Mouse (Mus musculus) urinary bladder, postnatal 25 days (tissue): ENCODE measurements around the gene Tmod1.
A peak's percentile ranks its signal among the peaks of the same experiment; 100 is the strongest.

Experiments used
- DNase-seq: peaks from one replicate; pipeline ENCODE4 v3.0.0; 2022; ENCODE audit warnings: low spot score

Gene Tmod1

DNA sequence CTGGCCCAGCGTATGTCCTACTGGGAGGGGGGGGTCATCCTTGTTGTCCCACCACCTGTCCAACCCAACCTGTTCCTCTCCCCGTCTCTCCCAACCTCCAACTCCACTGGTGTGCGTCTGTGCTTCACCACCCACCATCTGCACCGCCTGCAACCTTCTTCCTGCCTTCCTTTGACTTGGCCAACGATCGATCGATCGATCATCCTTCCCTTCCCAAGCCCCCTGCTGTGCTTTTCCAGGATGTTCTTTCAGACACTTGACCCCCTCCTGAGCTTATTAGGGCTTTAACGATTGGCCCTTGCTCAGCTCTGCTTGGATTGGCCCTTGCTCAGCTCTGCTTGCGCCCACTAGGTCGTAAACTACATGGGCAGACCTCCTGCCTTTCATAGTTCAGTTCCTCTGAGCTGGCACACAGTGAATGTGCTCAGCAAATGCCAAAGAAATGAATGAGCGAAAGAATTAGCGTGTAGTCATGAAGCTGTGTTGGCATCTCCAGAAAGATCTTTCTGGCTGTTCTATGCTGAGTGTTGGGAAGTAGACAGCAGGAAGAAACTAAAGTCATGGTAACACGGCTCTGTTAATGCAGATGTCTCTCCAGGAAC lies 50.9 kb downstream of the Tmod1 start:
- DNase-seq = no peak

- DNase-seq = peak; percentile 17
Measured at GRCm38 (mm10) chr4:46092429-46093076, 53.8 kb downstream of the Tmod1 start.

GRCm38 (mm10) chr4:46094916-46095825 lies 56.4 kb downstream of the Tmod1 start:
- DNase-seq = no peak

- no peak for DNase-seq
Measured at GRCm38 (mm10) chr4:46095826-46096159, 57.1 kb downstream of the Tmod1 start.

DNA sequence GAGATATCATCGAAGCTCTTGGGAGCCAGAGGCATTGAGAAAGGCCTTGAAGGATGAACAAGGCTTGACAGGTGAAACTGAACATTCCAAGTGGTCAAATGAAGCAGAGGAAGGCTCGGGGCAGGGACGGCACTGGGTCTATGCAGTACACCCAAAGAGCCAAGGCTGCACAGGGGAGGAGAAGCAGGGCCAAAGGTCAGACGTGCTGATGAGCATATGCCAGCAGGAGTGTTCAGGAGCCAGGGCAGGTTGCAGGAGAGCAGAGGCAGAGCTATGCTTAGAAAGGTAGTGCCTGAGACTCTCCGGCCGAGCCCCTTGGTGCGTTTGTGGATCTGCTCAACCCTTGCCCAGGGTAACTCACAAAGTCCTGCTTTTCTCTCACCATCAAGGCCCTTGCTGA lies 57.8 kb downstream of the Tmod1 start:
- DNase-seq = no peak

DNA sequence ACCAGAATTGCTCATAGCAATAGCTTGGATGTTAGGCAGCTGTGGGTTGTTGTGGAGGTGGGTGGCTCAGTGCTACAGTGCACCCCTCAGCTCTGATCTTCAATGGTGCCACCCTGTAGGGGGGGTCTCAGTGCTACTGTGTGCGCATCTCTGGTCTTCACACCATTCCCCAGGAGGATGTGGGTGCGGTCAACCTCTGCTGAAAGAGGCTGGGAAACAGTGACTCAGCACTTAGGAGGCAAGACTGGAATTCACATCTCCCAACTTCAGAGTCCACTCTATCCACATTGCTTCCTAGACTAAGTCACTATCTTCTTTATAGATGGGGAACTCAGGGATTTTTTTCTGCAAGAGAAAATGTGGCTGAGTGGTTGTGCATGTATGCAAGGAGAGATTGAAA lies 58.9 kb downstream of the Tmod1 start:
- DNase-seq = no peak

DNA sequence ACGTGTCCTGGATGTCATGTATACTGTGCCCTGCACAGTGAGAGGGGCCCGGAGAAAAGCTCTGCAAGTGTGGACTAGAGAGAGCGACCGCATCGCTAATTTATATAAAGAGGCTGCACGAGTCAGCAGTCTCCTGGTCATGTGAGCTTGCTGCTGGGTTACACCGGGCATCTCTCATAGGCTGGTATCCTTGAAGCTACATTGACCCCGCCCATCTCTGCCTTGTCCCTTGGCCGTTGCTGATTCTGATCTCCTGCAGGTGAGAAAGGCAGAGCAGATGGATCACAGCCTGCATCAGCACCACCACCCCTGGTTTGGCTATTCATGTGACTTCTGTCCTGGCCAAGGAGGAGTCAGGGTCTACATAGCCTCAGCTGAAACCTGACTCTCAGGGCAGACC lies 60.4 kb downstream of the Tmod1 start:
- DNase-seq = no peak

DNA sequence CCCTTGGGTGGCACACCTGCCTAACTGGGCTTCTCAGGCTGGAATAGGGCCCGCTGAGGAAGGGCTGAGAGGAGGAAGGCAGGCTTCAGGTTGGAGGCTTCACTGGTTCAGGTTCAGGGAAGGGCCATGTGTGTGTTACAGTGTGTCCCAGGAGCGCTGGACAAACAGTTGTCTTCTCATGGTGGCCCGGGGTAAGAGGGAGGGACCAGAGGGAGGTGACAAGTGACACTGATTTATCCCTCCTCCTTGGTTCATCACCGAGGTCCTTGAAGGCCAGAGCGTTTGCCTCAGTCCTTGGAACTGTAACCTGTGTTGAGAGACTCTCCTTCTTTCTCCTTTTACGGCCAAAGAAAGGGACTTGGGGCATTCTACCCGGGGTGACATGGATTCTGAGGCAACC lies 61.8 kb downstream of the Tmod1 start:
- DNase-seq = no peak

DNA sequence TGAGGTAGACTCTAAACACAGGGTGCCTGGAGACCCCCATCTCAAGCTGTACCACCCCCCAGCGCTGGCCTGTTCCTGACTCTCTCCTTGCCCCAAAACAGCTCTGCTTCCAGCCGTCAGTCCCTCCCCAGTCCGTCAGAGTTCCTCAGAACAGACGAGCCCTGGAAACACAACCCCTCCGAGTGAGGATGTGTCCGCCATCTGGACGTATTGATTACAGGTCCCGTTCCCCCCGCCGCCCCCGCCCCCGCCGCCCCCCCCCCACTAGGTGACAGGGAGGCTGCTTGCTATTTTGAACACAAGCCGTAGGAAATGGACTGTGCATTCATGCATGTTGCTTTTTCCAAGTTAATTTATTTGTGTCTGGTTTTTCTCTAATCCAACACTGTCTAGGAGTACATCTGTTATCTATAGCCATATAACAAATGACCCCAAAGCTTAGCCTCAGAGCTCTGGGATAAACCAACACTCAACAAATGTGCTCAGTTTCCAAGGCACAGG lies 62.5 kb downstream of the Tmod1 start:
- no peak for DNase-seq

DNA sequence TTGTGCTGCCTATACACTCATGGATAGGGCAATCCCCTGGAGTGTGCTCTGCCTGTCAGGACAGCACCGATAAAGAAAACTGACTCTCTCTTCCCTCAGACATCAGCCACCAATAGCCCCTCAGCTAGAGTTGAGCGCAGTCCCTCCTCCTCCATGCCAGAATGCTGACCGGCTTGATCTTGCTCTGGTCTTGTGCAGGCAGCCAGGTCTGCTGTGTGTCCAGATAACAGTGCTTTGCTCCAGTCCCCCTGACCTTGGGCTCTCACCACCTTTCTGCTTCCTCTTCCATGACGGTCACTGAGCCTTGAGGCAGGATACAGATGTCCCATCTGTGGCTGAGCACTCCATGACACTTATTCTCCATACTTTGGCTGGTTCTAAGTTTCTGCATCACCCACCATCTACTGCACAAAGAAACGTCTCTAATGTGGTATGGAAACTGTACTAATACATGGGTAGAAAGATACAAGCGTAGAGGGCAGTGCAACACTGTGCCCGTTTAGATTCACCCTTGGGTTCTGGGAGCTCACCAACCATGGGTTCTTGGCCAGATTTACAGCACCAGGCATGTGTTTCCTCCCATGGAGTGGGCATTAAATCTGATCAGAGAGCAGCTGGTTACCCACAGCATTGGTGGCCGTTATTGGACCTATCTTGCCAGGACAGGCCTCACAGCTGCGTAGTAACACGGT lies 63.5 kb downstream of the Tmod1 start:
- no peak for DNase-seq

- no peak for DNase-seq
Measured at GRCm38 (mm10) chr4:46110084-46110483, 71.3 kb downstream of the Tmod1 start.

DNA sequence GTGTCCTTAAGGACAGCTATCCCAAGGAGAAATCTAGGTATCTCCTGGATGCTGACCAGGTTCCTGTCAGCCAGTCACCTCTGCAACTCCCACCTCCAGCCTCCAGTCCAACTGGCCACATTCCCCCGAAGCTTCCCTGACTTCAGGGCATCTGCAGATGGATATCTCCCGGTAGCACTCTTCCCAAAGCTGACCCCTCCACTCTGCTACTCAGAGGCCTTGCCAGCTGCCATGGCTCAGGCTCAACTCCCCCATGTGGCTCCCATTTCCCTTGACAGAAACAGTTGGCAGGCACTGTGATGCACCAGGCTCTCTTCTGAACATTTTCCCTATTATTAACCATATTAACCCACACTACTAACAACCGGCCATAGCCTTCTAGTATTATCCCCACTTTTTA lies 72.6 kb downstream of the Tmod1 start:
- DNase-seq = no peak

DNA sequence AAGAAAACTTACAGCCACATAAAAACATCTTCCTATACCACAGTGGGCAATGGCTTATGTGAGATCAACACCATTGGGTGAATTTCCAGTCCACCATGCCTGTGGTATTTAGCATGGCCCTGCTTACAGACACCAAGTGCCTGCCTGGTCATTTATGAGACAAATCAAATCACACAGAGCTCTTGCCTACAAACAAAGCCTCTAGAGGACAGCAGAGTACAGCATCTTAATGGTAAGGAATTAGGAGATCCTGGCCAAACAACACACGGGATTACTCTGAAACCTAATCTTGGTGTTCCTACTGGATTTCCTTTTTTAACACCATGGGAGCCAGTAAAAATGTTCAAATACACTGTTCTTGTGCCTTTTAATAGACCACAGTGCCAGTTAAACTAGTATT lies 76.6 kb downstream of the Tmod1 start:
- DNase-seq = no peak

DNA sequence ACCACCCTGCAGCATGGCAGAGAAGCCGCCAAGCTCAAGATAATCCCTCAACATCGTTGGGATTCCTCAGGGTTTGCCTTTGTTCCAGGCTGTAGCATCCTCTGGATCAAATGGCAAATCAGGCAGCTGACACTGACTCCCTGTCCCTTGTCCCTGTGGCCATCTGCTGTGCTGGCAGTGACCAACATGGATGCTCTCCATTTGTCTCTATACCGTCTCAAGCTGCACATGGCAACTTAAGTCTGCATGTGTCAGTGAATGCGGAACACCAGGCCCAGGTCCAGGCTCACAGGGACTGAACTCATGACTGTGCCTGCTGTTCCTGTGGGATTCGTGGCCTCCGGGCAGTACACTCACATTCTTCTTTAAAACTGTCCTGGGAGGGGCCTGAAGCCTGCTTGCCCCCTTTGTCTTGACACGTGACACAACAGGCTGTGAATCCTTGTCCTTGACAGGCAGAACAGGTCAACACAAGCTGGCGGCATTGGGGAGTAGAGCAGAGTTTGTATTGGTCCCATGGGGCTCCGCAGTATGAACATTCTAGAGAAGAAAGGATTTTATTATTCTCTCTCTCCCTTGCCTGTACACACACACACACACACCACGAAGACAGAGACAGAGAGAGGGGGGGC lies 77.9 kb downstream of the Tmod1 start:
- no peak for DNase-seq

GRCm38 (mm10) chr4:46117536-46117935 lies 78.8 kb downstream of the Tmod1 start:
- DNase-seq = no peak

DNA sequence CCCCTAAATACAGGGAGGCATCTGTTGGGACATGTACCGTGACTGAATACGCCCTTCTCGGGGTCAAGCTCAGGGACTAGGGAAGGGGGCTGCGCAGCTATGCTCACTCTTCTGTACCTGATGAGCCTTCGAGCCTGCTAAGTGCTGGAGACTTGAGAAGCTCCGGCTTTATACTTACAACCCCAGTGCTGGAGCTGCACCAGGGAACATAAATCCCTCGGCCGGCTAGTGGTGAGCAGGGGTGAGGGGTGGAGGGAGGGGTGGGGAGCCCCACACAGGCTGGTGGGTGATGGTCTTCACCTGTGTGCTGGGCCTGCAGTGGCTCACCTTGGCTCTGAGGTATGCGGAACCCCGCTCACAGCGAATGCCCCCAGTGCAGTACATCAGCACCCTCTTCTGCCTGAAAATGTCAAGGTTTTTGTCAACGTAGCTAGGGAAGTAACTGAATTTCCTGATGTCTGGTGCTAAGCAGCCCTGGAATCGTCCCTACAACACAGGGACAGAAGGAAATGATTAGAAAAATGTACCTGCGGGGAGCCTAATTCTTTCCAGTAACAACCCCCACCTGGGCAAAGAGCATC lies 80.9 kb downstream of the Tmod1 start:
- DNase-seq = no peak

- DNase-seq = no peak
Measured at GRCm38 (mm10) chr4:46120767-46121166, 82.0 kb downstream of the Tmod1 start.

DNA sequence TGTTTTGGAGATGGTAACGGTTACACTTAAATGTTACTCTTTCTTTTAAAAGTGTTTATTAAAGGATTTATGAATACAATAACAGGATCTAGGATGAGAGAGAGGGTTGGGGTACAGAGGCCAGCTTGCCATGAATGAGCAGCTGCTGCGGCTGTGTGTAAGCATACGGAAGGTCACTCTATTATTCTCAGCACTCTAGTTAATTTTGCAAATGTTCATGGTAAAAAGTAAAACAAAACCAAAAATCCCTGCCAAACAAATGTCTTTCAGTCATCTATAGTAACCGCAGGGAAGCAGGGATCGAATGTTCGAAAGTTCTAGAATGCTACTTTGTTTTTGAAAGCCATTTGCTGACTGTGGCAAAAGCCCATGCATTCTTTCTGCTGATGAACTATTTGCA lies 84.6 kb downstream of the Tmod1 start:
- no peak for DNase-seq

DNA sequence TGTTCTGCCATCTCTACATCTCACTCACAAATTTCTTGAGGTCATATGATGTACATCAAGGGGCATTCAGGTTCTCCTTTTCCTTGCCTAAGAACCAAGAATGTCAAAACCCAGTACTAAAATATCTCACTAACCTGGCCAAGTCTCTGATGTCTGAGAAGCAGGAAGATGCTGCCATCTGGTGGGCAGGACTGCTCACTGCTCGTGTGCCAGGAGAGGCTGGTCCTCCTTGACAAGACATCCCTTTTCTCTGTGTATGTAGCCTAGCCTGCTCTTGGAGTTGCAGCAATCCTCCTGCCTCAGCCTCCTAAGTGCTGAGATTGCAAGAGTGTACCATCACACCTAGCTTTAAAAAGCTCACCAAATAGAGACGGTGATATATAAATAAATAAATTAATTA lies 87.8 kb downstream of the Tmod1 start:
- DNase-seq = peak; percentile 52

- DNase-seq = no peak
Measured at GRCm38 (mm10) chr4:46129311-46130004, 90.7 kb downstream of the Tmod1 start.

DNA sequence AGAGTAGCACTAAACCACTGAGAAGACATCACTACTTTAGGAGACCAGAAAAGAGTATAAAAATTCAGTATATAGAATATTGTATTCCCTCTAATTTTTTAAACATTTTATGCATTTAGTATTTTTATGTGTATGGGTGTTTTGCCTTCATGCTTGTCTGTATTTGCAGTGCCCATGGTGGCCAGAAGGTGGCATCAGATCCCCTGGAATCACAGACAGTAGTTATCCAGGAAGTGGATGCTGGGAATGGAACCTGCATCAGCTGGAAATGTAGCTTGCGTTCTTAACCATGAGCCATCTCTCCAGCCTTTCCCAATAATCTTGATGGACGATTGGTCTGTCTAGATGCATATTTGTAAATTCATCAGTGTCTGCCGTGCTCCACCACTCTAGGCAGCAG lies 91.5 kb downstream of the Tmod1 start:
- peak; percentile 27 for DNase-seq
